Mouse (Mus musculus) heart, postnatal 0 days (tissue): ENCODE results near the gene Vinac1. TPM values are rescaled to one million over a fixed set of nuclear protein-coding genes. Genes with fewer than 3 reads are reported as not detected.

ENCODE experiments used
- ATAC-seq: fragments of 200-750 bp; cut with Nextera tagmentation; 2 replicates; pipeline ENCODE4 v1.8.0; 2017; ENCODE audit warnings: low read depth, moderate number of reproducible peaks, moderate library complexity; ENCODE audit not compliant: insufficient read depth
- DNase-seq: peaks from one replicate; pipeline ENCODE4 v3.0.0-alpha.2; 2016; ENCODE audit warnings: low spot score
- H3K27ac ChIP-seq: fragments of 300-500 bp; sonication (generic); 2 replicates; pipeline ENCODE4 v1.5.1; 2014; ENCODE audit warnings: low read depth, mild to moderate bottlenecking
- H3K27me3 ChIP-seq: fragments of 300-500 bp; sonication (generic); 2 replicates; pipeline ENCODE4 v1.6.1; 2014; ENCODE audit warnings: low read length, mixed read lengths; ENCODE audit not compliant: control insufficient read depth, insufficient read depth
- H3K36me3 ChIP-seq: fragments of 300-500 bp; sonication (generic); replicated peaks from 2 replicates; pipeline ENCODE4 v1.6.1; 2014; ENCODE audit warnings: low read length, mixed read lengths; ENCODE audit not compliant: control insufficient read depth, insufficient read depth
- H3K4me1 ChIP-seq: fragments of 300-500 bp; sonication (generic); 2 replicates; pipeline ENCODE4 v1.6.1; 2014; ENCODE audit warnings: antibody characterized with exemption; ENCODE audit not compliant: control insufficient read depth, insufficient read depth
- H3K4me2 ChIP-seq: fragments of 300-500 bp; sonication (generic); 2 replicates; pipeline ENCODE4 v1.6.1; 2014; ENCODE audit warnings: low read depth, mild to moderate bottlenecking, low read length, moderate library complexity
- H3K4me3 ChIP-seq: fragments of 300-500 bp; sonication (generic); 2 replicates; pipeline ENCODE4 v1.5.1; 2014; ENCODE audit warnings: low read depth, low read length
- H3K9ac ChIP-seq: fragments of 300-500 bp; sonication (generic); replicated peaks from 2 replicates; pipeline ENCODE4 v1.6.1; 2014; ENCODE audit warnings: low read depth, low read length, mixed read lengths
- H3K9me3 ChIP-seq: fragments of 300-500 bp; sonication (generic); replicated peaks from 2 replicates; pipeline ENCODE4 v1.6.1; 2016; ENCODE audit warnings: low read length; ENCODE audit not compliant: control insufficient read depth
- CTCF ChIP-seq: IDR thresholded peaks from 2 replicates; pipeline ENCODE4 v1.5.1; 2016; ENCODE audit warnings: antibody characterized with exemption, control low read depth, low read depth
- EP300 ChIP-seq: IDR thresholded peaks from 2 replicates; pipeline ENCODE4 v1.6.1; 2016; ENCODE audit warnings: antibody characterized with exemption, low read depth
- WGBS: fragments of 180-500 bp; shearing (Covaris S2); extraction: QIAGEN DNeasy Blood & Tissue Kit; methylation state at CpG from one replicate; pipeline ENCODE4 v1.1.7; 2014; 5-methylcytosine and 5-hydroxymethylcytosine counted together
- polyA plus RNA-seq: library from polyadenylated mRNA; unstranded; fragments of >200 nt; fragmentation: Nextera tagmentation; extraction: Ambion mirVana; gene quantifications from 2 replicates; pipeline ENCODE4 v1.2.1, GENCODE M21; 2015
- total RNA-seq: library from RNA; depleted of rRNA; stranded (reverse); fragments of >200 nt; gene quantifications from 2 replicates; pipeline ENCODE4 v1.2.3, GENCODE M21; 2014; ENCODE audit warnings: low replicate concordance; rRNA removed

Gene Vinac1
- total and polyA plus RNA-seq, 2 experiments from 2014 or later, result not detected

- Histone ChIP-seq H3K4me1 (no peaks in the 10 kb centered on the region), H3K9me3 (no peaks in the 10 kb centered on the region), H3K36me3 (no peaks in the 10 kb centered on the region), H3K4me2 (no peak overlapping the region), H3K9ac (no peak overlapping the region), H3K27ac (no peak overlapping the region), H3K4me3 (no peak overlapping the region), H3K27me3 (no peaks in the 10 kb centered on the region)
- no peak for TF ChIP-seq CTCF
- no peak for TF ChIP-seq EP300
- 61% methylated on average over 4 of the region's 4 CpGs for WGBS
- ATAC-seq (no peak), DNase-seq (no peak)
These were observed 41.7 kb downstream of the Vinac1 start for GRCm38 (mm10) chr2:129006194-129006749.

GRCm38 (mm10) chr2:129004872-129005271 is 43.1 kb downstream of the Vinac1 start:
- no peak for TF ChIP-seq CTCF
- TF ChIP-seq EP300, result no peak
- no peaks in the 10 kb centered on the region for H3K27me3 ChIP-seq
- no peak overlapping the region for H3K4me3 ChIP-seq
- no peak for DNase-seq
- no peaks in the 10 kb centered on the region for H3K4me1 ChIP-seq
- no peak overlapping the region for H3K4me2 ChIP-seq
- H3K9ac ChIP-seq, result no peak overlapping the region
- H3K36me3 ChIP-seq, result no peaks in the 10 kb centered on the region
- no peaks in the 10 kb centered on the region for H3K9me3 ChIP-seq
- H3K27ac ChIP-seq, result no peak overlapping the region
- no peak for ATAC-seq

- Histone ChIP-seq H3K9ac (no peak overlapping the region), H3K4me2 (no peak overlapping the region), H3K9me3 (no peaks in the 10 kb centered on the region), H3K36me3 (no peaks in the 10 kb centered on the region), H3K27me3 (no peaks in the 10 kb centered on the region), H3K4me1 (no peaks in the 10 kb centered on the region), H3K27ac (no peak overlapping the region), H3K4me3 (no peak overlapping the region)
- no peak for ATAC-seq
- DNase-seq, result no peak
- no peak for TF ChIP-seq CTCF
- 81% methylated on average over 3 of the region's 3 CpGs for WGBS
These were observed 63.2 kb downstream of the Vinac1 start for GRCm38 (mm10) chr2:128984746-128985145.

- H3K36me3 ChIP-seq, result no peaks in the 10 kb centered on the region
- 0 out of 2 replicates have a peak, but pooled peaks cover 6% of the 10 kb centered on the region for H3K4me1 ChIP-seq
- TF ChIP-seq EP300 (no peak), CTCF (no peak)
- H3K27me3 ChIP-seq, result no peaks in the 10 kb centered on the region
- no peak overlapping the region for H3K4me2 ChIP-seq
- ATAC-seq (no peak), DNase-seq (no peak)
- H3K9me3 ChIP-seq, result no peaks in the 10 kb centered on the region
- H3K9ac ChIP-seq, result no peak overlapping the region
- no peak overlapping the region for H3K27ac ChIP-seq
- H3K4me3 ChIP-seq, result no peak overlapping the region
- WGBS, result 75% methylated on average over 4 of the region's 4 CpGs
These were observed 72.4 kb downstream of the Vinac1 start for GRCm38 (mm10) chr2:128975572-128975971.

Other genes with a start within 250 kb of the Vinac1 start
- gene Tmem87b, start 230.1 kb downstream of the Vinac1 start, total RNA-seq, result 23.7 and 27.9 TPM in 2 replicates
- 25.8 and 29.5 TPM in 2 replicates for gene Tmem87b, start 230.1 kb downstream of the Vinac1 start, polyA plus RNA-seq
- gene Fbln7, start 185.2 kb downstream of the Vinac1 start, total RNA-seq, result 0.93 TPM in 1 of 2 replicates, not detected in the other
- gene Fbln7, start 185.2 kb downstream of the Vinac1 start, polyA plus RNA-seq, result 0.42 and 0.62 TPM in 2 replicates
- gene Zc3h8, start 104.1 kb downstream of the Vinac1 start, total RNA-seq, result 1.4 TPM in 1 of 2 replicates, not detected in the other
- 6.8 and 7.3 TPM in 2 replicates for gene Zc3h8, start 104.1 kb downstream of the Vinac1 start, polyA plus RNA-seq
- gene Zc3h6, start 80.8 kb downstream of the Vinac1 start, total RNA-seq, result 1.7 and 1.8 TPM in 2 replicates
- gene Zc3h6, start 80.8 kb downstream of the Vinac1 start, polyA plus RNA-seq, result 3.0 and 3.2 TPM in 2 replicates
- 7.7 and 31.0 TPM in 2 replicates for gene Gm10762, start 80.4 kb downstream of the Vinac1 start, total RNA-seq
- 15.0 and 19.0 TPM in 2 replicates for gene Gm10762, start 80.4 kb downstream of the Vinac1 start, polyA plus RNA-seq
- gene Ttl, start 17.8 kb upstream of the Vinac1 start, total RNA-seq, result 7.1 and 9.4 TPM in 2 replicates
- gene Ttl, start 17.8 kb upstream of the Vinac1 start, polyA plus RNA-seq, result 5.6 and 6.4 TPM in 2 replicates
- 13.6 and 15.8 TPM in 2 replicates for gene Polr1b, start 52.8 kb upstream of the Vinac1 start, total RNA-seq
- gene Polr1b, start 52.8 kb upstream of the Vinac1 start, polyA plus RNA-seq, result 6.8 and 7.6 TPM in 2 replicates
- 9.9 and 19.4 TPM in 2 replicates for gene Chchd5, start 81.5 kb upstream of the Vinac1 start, total RNA-seq
- 17.6 and 19.9 TPM in 2 replicates for gene Chchd5, start 81.5 kb upstream of the Vinac1 start, polyA plus RNA-seq
- 37.1 and 46.8 TPM in 2 replicates for gene Slc20a1, start 150.6 kb upstream of the Vinac1 start, total RNA-seq
- 7.0 and 8.7 TPM in 2 replicates for gene Slc20a1, start 150.6 kb upstream of the Vinac1 start, polyA plus RNA-seq
- 16.2 and 28.9 TPM in 2 replicates for gene Ckap2l, start 249.0 kb upstream of the Vinac1 start, total RNA-seq
- gene Ckap2l, start 249.0 kb upstream of the Vinac1 start, polyA plus RNA-seq, result 12.3 and 12.6 TPM in 2 replicates